Mouse (Mus musculus): ENCODE measurements around the gene Ggta1. TPM values are rescaled to one million over a fixed set of nuclear protein-coding genes. Genes with fewer than 3 reads are reported as not detected.

Gene Ggta1
- total and polyA plus RNA-seq, 3 experiments, result 40.5 to 55.8 (median 46.9) TPM

DNA sequence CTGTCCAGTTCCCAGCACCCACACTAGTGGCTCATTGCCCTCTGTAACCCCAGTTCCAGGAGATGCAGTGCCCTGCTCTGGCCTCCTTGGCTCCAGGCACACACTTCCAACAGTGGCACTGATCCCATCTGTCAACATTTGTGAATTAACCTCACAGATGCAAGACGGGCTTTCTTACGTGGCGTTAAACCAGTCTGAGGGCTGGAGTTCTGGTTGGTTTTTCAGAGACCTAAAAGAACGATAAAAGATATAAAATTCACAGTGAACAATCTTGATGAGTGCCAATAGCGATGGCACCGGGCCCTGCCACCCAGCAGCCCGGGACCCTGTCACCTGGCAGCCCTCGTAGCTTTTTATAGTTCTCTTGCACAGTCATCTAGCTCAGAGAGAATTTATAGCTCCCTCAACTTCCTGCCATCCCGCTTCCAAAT is 77.6 kb downstream of the Ggta1 start:
- in situ Hi-C loops (cut with MboI; ENCODE audit: low pct_ligation_motif_present, low pct_unique_long_range_greater_than_20kb, low sequenced_read_pairs), result no loop called here
- Histone ChIP-seq H3K36me3 (replicated peaks in 1 of 2; ENCODE audit: control insufficient read depth in 1 of 2, insufficient read depth in 1 of 2, low read length in 1 of 2) (no peaks in the 10 kb centered on the region), H3K4me3 (replicated peaks in 1 of 3; ENCODE audit: low read depth in 2 of 3, low read length in 2 of 3, poor library complexity in 1 of 3) (no peak overlapping the region), H3K4me1 (ENCODE audit: control insufficient read depth in 1 of 2, insufficient read depth in 2 of 2) (no peaks in the 10 kb centered on the region), H3K9ac (ENCODE audit: insufficient read depth, low read depth) (no peak overlapping the region), H3K27me3 (replicated peaks) (no peaks in the 10 kb centered on the region), H3K9me3 (replicated peaks; ENCODE audit: low read length) (peaks cover 5% of the 10 kb centered on the region), H3K27ac (ENCODE audit: insufficient read depth, low read depth) (no peak overlapping the region), H3K79me2 (replicated peaks; ENCODE audit: control insufficient read depth, extremely low read depth, insufficient read depth, poor library complexity, severe bottlenecking) (no peaks in the 10 kb centered on the region), H3K4me2 (ENCODE audit: insufficient read depth, low read depth, poor library complexity, severe bottlenecking) (no peak overlapping the region)
- dilution Hi-C loops (cut with MboI; ENCODE audit: extremely low pct_ligation_motif_present, extremely low pct_unique_long_range_greater_than_20kb, low sequenced_read_pairs), result no loop called here
- DNase-seq (ENCODE audit: extremely low read depth), result no peak
- no peak for TF ChIP-seq TBP (conservative IDR thresholded peaks at IDR 0.05; ENCODE audit: low read depth, low read length)
- no peak for TF ChIP-seq CHD1 (IDR thresholded peaks at IDR 0.05; ENCODE audit: low read depth, low read length)
- TF ChIP-seq ETS1 (conservative IDR thresholded peaks at IDR 0.05; ENCODE audit: low read depth, low read length), result no peak
- no peak for TF ChIP-seq CTCF (conservative IDR thresholded peaks at IDR 0.05 in 1 of 2, IDR thresholded peaks at IDR 0.05 in 1 of 2; ENCODE audit: low read depth in 2 of 2, low read length in 2 of 2)
- no peak for TF ChIP-seq CHD2 (IDR thresholded peaks at IDR 0.05; ENCODE audit: low read length)
- no peak for TF ChIP-seq EP300 (IDR thresholded peaks at IDR 0.05; ENCODE audit: low read length)
- no peak for TF ChIP-seq JUN (IDR thresholded peaks at IDR 0.05; ENCODE audit: insufficient read depth, low read depth, low read length)
- no peak for TF ChIP-seq SMC3 (IDR thresholded peaks at IDR 0.05; ENCODE audit: low read depth, low read length)
- TF ChIP-seq MEF2A (IDR thresholded peaks at IDR 0.05; ENCODE audit: borderline replicate concordance, low read depth, low read length), result no peak
- no peak for TF ChIP-seq KAT2A (IDR thresholded peaks at IDR 0.05; ENCODE audit: insufficient replicate concordance, low read length)

DNA sequence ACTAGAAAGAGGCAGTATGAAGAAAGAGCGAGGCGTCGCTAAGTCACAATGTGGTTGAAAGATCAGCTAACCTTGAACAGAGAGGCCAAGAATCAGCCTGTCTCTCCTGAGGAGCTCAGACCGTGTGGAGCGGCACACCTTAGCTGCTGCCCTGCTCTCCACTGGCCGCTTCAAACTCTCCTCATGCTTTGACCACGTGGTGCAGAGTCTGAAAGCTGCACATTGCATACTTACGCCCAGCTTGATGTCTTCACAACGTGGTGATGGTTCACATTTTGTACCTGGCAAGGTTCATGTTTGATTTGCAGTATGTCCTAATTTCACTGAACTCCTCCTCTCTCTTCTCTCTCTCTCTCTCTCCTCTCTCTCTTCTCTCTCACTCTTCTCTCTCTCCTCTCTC is 83.7 kb downstream of the Ggta1 start:
- Histone ChIP-seq H3K4me2 (ENCODE audit: insufficient read depth, low read depth, poor library complexity, severe bottlenecking) (no peak overlapping the region), H3K9me3 (replicated peaks; ENCODE audit: low read length) (no peaks in the 10 kb centered on the region), H3K4me3 (replicated peaks in 1 of 3; ENCODE audit: low read depth in 2 of 3, low read length in 2 of 3, poor library complexity in 1 of 3) (no peak overlapping the region), H3K4me1 (ENCODE audit: control insufficient read depth in 1 of 2, insufficient read depth in 2 of 2) (peaks cover 0 to 6% of the 10 kb centered on the region in 2 experiments; a peak in 2 of 4 replicates), H3K27ac (ENCODE audit: insufficient read depth, low read depth) (no peak overlapping the region), H3K79me2 (replicated peaks; ENCODE audit: control insufficient read depth, extremely low read depth, insufficient read depth, poor library complexity, severe bottlenecking) (no peaks in the 10 kb centered on the region), H3K36me3 (replicated peaks in 1 of 2; ENCODE audit: control insufficient read depth in 1 of 2, insufficient read depth in 1 of 2, low read length in 1 of 2) (no peaks in the 10 kb centered on the region), H3K27me3 (replicated peaks) (no peaks in the 10 kb centered on the region), H3K9ac (ENCODE audit: insufficient read depth, low read depth) (no peak overlapping the region)
- DNase-seq (ENCODE audit: extremely low read depth), result no peak
- dilution Hi-C loops (cut with MboI; ENCODE audit: extremely low pct_ligation_motif_present, extremely low pct_unique_long_range_greater_than_20kb, low sequenced_read_pairs) (no loop called here), in situ Hi-C loops (cut with MboI; ENCODE audit: low pct_ligation_motif_present, low pct_unique_long_range_greater_than_20kb, low sequenced_read_pairs) (loop anchor here (10.0 kb wide), 1 partner anchor 165 kb away; no protein-coding TSS in a partner anchor)
- TF ChIP-seq CHD2 (IDR thresholded peaks at IDR 0.05; ENCODE audit: low read length) (no peak), USF1 (IDR thresholded peaks at IDR 0.05; ENCODE audit: low read depth, low read length) (no peak), ELF1 (IDR thresholded peaks at IDR 0.05; ENCODE audit: low read depth, low read length) (no peak), SMC3 (IDR thresholded peaks at IDR 0.05; ENCODE audit: low read depth, low read length) (no peak), USF2 (conservative IDR thresholded peaks at IDR 0.05; ENCODE audit: low read depth, low read length) (no peak), ZC3H11A (IDR thresholded peaks at IDR 0.05; ENCODE audit: low read depth, low read length) (no peak), MAZ (IDR thresholded peaks at IDR 0.05; ENCODE audit: low read depth, low read length) (no peak), TBP (conservative IDR thresholded peaks at IDR 0.05; ENCODE audit: low read depth, low read length) (no peak), MYC (IDR thresholded peaks at IDR 0.05; ENCODE audit: low read depth, low read length) (no peak), IRF4 (IDR thresholded peaks at IDR 0.05; ENCODE audit: low read depth, low read length) (no peak), GABPA (IDR thresholded peaks at IDR 0.05; ENCODE audit: insufficient replicate concordance, low read depth, low read length) (no peak), ZKSCAN1 (IDR thresholded peaks at IDR 0.05; ENCODE audit: borderline replicate concordance, low read depth, low read length) (no peak), KAT2A (IDR thresholded peaks at IDR 0.05; ENCODE audit: insufficient replicate concordance, low read length) (no peak), PAX5 (IDR thresholded peaks at IDR 0.05; ENCODE audit: low read length) (no peak), CHD1 (IDR thresholded peaks at IDR 0.05; ENCODE audit: low read depth, low read length) (no peak), RAD21 (IDR thresholded peaks at IDR 0.05; ENCODE audit: low read depth, low read length) (no peak), POLR2AphosphoS2 (IDR thresholded peaks at IDR 0.05; ENCODE audit: low read depth, low read length) (no peak)

Data from CH12.LX (cell line).